Mouse (Mus musculus) cerebellum, adult 2 months (tissue): ENCODE measurements around the gene Ehbp1l1. TPM values are rescaled to one million over a fixed set of nuclear protein-coding genes. Genes with fewer than 3 reads are reported as not detected.
A peak's percentile ranks its signal among the peaks of the same experiment; 100 is the strongest.
"Not testable (repeated sequence)": the region's sequence is repeated elsewhere in the genome, so short reads cannot be mapped to it uniquely, and the experiment has no call there.

Experiments used
- DNase-seq, 2 experiments: peaks; one replicate each; pipeline ENCODE4 v3.0.0; 2021
- H3K27ac ChIP-seq: fragments of 200-500 bp; 2 replicates; pipeline ENCODE4 v1.5.1; 2012; ENCODE audit warnings: low read length, control low read depth, inconsistent platforms; ENCODE audit not compliant: insufficient read depth
- H3K27me3 ChIP-seq: fragments of 200-500 bp; 2 replicates; pipeline ENCODE4 v1.6.1; 2012; ENCODE audit warnings: inconsistent platforms, mild to moderate bottlenecking, low read length, moderate library complexity; ENCODE audit not compliant: control insufficient read depth, insufficient read depth
- H3K4me1 ChIP-seq: fragments of 200-500 bp; 2 replicates; pipeline ENCODE4 v1.6.1; 2011; ENCODE audit warnings: low read length; ENCODE audit not compliant: control insufficient read depth, insufficient read depth
- H3K4me3 ChIP-seq: fragments of 200-500 bp; replicated peaks from 2 replicates; pipeline ENCODE3; 2011; ENCODE audit warnings: mild to moderate bottlenecking, low read depth, low read length, control low read depth; ENCODE audit not compliant: insufficient read depth
- CTCF ChIP-seq: fragments of 200-500 bp; IDR thresholded peaks from 2 replicates; pipeline ENCODE4 v1.5.1; 2011; ENCODE audit warnings: low read depth, mild to moderate bottlenecking, control low read depth, low read length, moderate library complexity, borderline replicate concordance; ENCODE audit not compliant: insufficient read depth
- POLR2A ChIP-seq: fragments of 200-500 bp; IDR thresholded peaks from 2 replicates; pipeline ENCODE4 v1.6.1; 2011; ENCODE audit warnings: low read length, control low read depth, borderline replicate concordance; ENCODE audit not compliant: insufficient read depth
- WGBS: fragments of 180-500 bp; shearing (Covaris S2); methylation state at CpG from one replicate; pipeline ENCODE4 v1.1.7; 2018; 5-methylcytosine and 5-hydroxymethylcytosine counted together
- polyA plus RNA-seq: library from polyadenylated mRNA; depleted of rRNA; stranded (reverse); fragments of >200 nt; gene quantifications from 2 replicates; pipeline ENCODE4 v1.2.3, GENCODE M21; 2012

The Ehbp1l1 gene
- polyA plus RNA-seq, 1 experiment, result 13.1 TPM

DNA sequence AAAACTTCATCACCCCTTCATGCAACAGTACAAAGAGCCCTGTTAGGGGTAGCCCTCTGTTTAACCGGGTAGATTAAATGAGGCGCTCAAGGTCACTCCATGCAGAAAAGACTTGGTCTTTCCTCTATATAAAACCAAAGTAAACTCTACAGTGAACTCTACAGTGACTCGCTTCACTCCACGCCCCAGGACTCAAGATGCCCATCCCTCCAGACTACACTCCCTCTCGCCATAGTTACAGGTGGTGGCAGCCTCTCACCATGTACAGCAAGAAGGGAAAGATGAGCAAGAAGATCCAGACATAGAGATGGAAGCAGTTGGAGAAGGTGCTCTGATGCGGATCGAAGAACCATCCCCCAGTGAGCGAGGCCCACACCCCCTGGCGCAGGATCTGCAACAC lies 38.4 kb downstream of the Ehbp1l1 start:
- Histone ChIP-seq H3K27me3 (no peaks in the 10 kb centered on the region), H3K4me1 (peaks cover 27% of the 10 kb centered on the region), H3K4me3 (peak overlapping the region; percentile 82), H3K27ac (no peak overlapping the region)
- WGBS, result 20% methylated on average over 9 of the region's 9 CpGs
- no peak for DNase-seq
- no peak for TF ChIP-seq CTCF
- no peak for TF ChIP-seq POLR2A

DNA sequence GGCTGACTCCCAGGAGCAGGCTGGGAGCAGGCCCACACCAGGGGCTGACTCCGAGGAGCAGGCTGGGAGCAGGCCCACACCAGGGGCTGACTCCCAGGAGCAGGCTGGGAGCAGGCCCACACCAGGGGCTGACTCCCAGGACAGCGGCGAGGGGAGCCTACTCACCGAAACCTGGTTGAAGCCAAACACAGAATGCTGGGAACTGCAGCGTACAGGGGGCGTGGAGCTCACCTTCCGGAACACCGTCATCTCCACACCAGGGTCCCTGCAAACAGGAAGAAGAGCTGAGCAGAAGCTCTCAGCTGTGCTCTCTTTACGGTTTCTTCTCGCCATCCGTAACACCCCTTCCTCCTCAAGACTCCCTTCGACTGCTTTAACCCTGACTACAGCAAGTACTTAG lies 39.2 kb downstream of the Ehbp1l1 start:
- DNase-seq, H3K4me3 ChIP-seq, H3K27ac ChIP-seq, H3K27me3 ChIP-seq: not testable (repeated sequence)
- 90% methylated on average over 12 of the region's 12 CpGs for WGBS
- H3K4me1 ChIP-seq, result peaks cover 23% of the 10 kb centered on the region

DNA sequence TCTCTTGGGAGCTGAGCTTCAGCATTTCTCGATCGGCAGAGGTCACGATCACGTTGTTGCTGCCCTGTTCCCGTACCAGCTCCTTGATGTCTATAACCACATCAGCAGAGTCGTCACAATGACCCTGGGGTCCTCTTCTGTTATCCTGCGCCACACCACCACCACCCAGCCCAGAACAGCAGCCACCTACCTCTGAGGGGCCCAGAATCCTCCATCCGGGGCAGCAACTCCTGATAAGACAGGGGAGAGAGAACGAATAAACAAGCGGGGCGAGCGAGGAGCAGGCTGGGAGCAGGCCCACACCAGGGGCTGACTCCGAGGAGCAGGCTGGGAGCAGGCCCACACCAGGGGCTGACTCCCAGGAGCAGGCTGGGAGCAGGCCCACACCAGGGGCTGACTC lies 39.7 kb downstream of the Ehbp1l1 start:
- WGBS, result 92% methylated on average over 13 of the region's 13 CpGs
- Histone ChIP-seq H3K27ac (no peak overlapping the region), H3K27me3 (no peaks in the 10 kb centered on the region), H3K4me3 (no peak overlapping the region), H3K4me1 (peaks cover 18% of the 10 kb centered on the region)
- no peak for DNase-seq
- no peak for TF ChIP-seq POLR2A

DNA sequence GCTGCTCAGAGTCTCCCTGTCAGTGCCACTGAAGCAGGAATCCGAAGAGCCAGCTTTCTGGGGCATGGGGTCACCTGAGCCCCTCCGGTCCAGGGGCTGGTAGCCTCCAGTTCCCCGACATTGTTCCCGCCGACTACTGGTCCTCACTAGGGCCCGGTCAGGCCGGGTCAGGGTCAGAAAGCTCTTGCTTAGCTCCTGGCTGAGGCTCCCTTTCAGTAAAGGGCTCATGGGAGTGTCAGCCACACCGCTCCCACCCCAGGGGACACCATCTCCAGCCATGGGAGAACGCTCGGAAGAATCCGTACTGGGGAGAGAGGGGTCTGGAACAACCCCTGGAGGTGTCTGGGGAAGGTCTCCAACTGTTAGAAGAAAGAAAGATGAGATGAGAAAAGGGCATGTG lies 40.3 kb downstream of the Ehbp1l1 start:
- no peak for DNase-seq
- H3K27me3 ChIP-seq, result no peaks in the 10 kb centered on the region
- no peak overlapping the region for H3K27ac ChIP-seq
- WGBS, result 90% methylated on average over 11 of the region's 11 CpGs
- peaks cover 13% of the 10 kb centered on the region for H3K4me1 ChIP-seq
- no peak overlapping the region for H3K4me3 ChIP-seq
- TF ChIP-seq CTCF (no peak), POLR2A (no peak)

DNA sequence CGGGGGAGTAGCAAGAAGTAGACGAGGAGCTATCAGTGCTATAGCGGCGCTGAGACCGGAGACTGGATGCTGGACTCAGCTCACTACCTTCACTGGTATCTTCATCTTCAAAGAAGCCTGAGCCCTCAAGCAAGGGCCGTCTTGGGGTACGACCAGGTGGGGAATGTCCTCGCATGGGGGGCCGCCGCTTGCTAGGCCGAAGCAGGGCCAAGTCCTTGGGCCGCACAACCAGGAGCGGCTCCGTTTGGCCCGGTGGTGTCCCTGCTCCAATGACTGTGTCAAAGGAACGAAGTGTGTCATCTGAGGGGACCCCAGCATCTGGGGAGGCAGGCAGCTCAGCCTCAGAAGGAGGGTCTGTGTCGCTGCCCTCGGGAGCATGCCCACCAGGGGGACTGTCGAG lies 40.7 kb downstream of the Ehbp1l1 start:
- DNase-seq, result no peak
- WGBS, result 89% methylated on average over 19 of the region's 19 CpGs
- peaks cover 9% of the 10 kb centered on the region for H3K4me1 ChIP-seq
- no peak overlapping the region for H3K4me3 ChIP-seq
- TF ChIP-seq POLR2A (no peak), CTCF (no peak)
- H3K27me3 ChIP-seq, result no peaks in the 10 kb centered on the region
- no peak overlapping the region for H3K27ac ChIP-seq

DNA sequence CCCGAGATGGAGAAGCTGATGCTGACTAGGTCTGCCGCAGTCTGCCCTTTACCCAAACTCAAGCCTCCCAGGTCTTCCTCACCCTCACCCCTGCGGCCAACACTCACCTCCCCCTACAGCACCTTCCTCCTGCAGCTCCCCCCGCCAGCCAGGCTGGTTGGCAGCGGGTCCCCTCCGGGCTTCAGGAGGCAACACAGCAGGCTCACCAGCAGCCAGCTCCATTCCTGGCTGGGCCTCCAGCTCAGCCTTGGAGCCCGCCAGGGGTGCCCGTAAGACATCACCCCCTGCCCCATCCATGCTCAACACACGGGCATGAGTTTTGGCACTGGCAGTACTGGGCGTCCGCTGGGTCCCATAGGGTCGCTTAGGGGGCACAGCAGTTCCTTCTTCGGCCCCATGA lies 41.1 kb downstream of the Ehbp1l1 start:
- no peak for DNase-seq
- peaks cover 7% of the 10 kb centered on the region for H3K4me1 ChIP-seq
- H3K27ac ChIP-seq, result no peak overlapping the region
- TF ChIP-seq POLR2A, result no peak
- TF ChIP-seq CTCF, result no peak
- H3K27me3 ChIP-seq, result no peaks in the 10 kb centered on the region
- H3K4me3 ChIP-seq, result no peak overlapping the region
- WGBS, result 71% methylated on average over 13 of the region's 13 CpGs

DNA sequence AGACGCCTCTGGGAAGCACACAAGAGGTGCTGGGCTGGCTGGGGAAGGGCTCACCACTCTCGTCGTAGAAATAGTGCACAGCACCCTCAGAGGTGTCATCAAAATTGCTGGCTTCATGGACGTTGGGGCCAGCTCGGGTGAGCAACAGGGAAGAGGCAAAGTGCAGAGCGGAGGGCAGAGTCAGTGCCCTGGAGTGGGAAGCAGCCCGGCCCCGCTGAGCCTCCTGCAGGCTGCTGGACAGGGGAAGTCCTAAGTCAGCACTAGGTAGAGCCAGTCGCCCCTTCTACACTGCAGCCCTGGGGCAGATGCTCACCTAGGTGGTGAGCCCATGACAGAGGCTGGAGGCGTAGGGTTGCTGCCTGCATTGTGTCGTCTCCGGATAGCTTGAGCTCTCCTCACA lies 41.9 kb downstream of the Ehbp1l1 start:
- TF ChIP-seq CTCF (no peak), POLR2A (no peak)

DNA sequence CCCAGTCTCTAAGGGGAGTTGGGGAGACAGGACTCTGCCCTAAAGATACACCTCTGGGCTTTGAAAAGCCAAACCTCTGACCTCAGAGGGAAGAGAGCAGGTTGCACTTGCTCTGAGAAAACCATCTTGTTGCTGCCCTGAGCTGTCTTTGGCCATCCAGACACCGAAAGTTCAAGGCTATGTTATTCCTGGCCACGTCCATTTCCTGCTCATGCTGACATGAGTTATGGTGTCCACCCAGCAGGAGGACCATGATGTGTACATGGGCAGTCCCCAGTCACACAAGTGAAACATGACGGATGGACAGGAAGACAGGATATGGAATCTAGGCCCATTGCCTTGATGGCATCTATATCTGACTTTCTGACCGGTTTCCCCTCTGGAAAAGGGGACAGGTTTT lies 45.7 kb downstream of the Ehbp1l1 start:
- no peaks in the 10 kb centered on the region for H3K4me1 ChIP-seq
- TF ChIP-seq POLR2A (no peak), CTCF (no peak)
- H3K27me3 ChIP-seq, result no peaks in the 10 kb centered on the region

More for the DNA sequence above, 41.9 kb downstream of the Ehbp1l1 start:
- peaks cover 7% of the 10 kb centered on the region for H3K4me1 ChIP-seq
- H3K27me3 ChIP-seq, result no peaks in the 10 kb centered on the region
- whole genome bisulfite sequencing, result 87% methylated on average over 12 of the region's 12 CpGs
- H3K4me3 ChIP-seq, result no peak overlapping the region
- DNase-seq, result no peak
- no peak overlapping the region for H3K27ac ChIP-seq

DNA sequence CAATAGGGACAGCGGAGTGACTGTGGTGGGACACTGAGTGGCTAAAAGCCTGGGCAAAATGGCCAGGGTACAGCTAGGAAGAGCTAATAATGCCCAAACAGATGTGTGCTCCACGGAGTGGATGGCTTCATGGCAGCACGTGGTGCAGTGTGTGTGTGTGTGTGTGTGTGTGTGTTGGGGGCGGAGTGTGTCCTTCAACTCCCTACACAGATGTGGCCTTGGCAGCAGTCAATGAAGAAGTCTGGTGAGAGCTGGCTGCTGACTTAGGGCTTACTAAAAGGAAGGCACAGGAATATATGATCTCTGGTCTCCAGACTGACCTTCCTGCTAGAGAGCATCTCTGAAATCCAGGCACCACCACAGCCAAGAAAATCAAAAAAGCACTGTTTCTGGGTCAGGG lies 57.7 kb downstream of the Ehbp1l1 start:
- DNase-seq, result no peak
- H3K4me1 ChIP-seq, result peaks cover 4% of the 10 kb centered on the region; the same call in 1 of the 2 replicates
- 79% methylated on average over 4 of the region's 4 CpGs for WGBS
- H3K4me3 ChIP-seq, result no peak overlapping the region
- H3K27ac ChIP-seq, result no peak overlapping the region
- no peaks in the 10 kb centered on the region for H3K27me3 ChIP-seq
- TF ChIP-seq POLR2A (no peak), CTCF (no peak)

More for the DNA sequence above, 45.7 kb downstream of the Ehbp1l1 start:
- DNase-seq, result no peak
- WGBS, result 93% methylated on average over 4 of the region's 4 CpGs
- H3K27ac ChIP-seq, result no peak overlapping the region
- no peak overlapping the region for H3K4me3 ChIP-seq
